Mouse (Mus musculus): ENCODE measurements around the gene Angptl4. TPM values are rescaled to one million over a fixed set of nuclear protein-coding genes. Genes with fewer than 3 reads are reported as not detected.

The Angptl4 gene
- total and polyA plus RNA-seq, 2 experiments from 2014 or later = 17.2 to 25.2 TPM

GRCm38 (mm10) chr17:33729215-33729614, 52.4 kb downstream of the Angptl4 start:
- Histone ChIP-seq H3K36me3 (ENCODE audit: insufficient read depth) (no peaks in the 10 kb centered on the region), H3K9ac (no peak overlapping the region), H3K9me3 (ENCODE audit: low read length) (no peaks in the 10 kb centered on the region), H3K27me3 (ENCODE audit: insufficient read depth, low read length) (no peaks in the 10 kb centered on the region), H3K4me2 (ENCODE audit: low read depth) (no peak overlapping the region), H3K4me3 (ENCODE audit: low read depth, low read length) (no peak overlapping the region), H3K27ac (ENCODE audit: low read depth, low read length) (no peak overlapping the region), H3K4me1 (ENCODE audit: insufficient read depth) (no peaks in the 10 kb centered on the region)
- ATAC-seq (no peak), DNase-seq (peak; percentile 8)
- TF ChIP-seq CTCF (IDR thresholded peaks at IDR 0.05; ENCODE audit: low read depth) = peak; percentile 44; the same call in 1 of the 2 replicates
- 66% methylated on average over 2 of the region's 2 CpGs for WGBS

GRCm38 (mm10) chr17:33728396-33728795, 53.2 kb downstream of the Angptl4 start:
- H3K9me3 ChIP-seq (ENCODE audit: low read length) = no peaks in the 10 kb centered on the region
- no peaks in the 10 kb centered on the region for H3K27me3 ChIP-seq (ENCODE audit: insufficient read depth, low read length)
- no peak overlapping the region for H3K27ac ChIP-seq (ENCODE audit: low read depth, low read length)
- H3K9ac ChIP-seq = no peak overlapping the region
- no peak overlapping the region for H3K4me2 ChIP-seq (ENCODE audit: low read depth)
- ATAC-seq (no peak), DNase-seq (no peak)
- no peaks in the 10 kb centered on the region for H3K36me3 ChIP-seq (ENCODE audit: insufficient read depth)
- no peak for TF ChIP-seq CTCF (IDR thresholded peaks at IDR 0.05; ENCODE audit: low read depth)
- WGBS = 78% methylated on average over 2 of the region's 2 CpGs
- H3K4me1 ChIP-seq (ENCODE audit: insufficient read depth) = no peaks in the 10 kb centered on the region
- no peak overlapping the region for H3K4me3 ChIP-seq (ENCODE audit: low read depth, low read length)

Other genes starting within 250 kb of the Angptl4 start
- 2.0 and 2.3 TPM in 2 replicates for gene Myo1f, start 226.1 kb downstream of the Angptl4 start, total RNA-seq (2014; rRNA removed)
- 0.87 and 1.5 TPM in 2 replicates for gene Myo1f, start 226.1 kb downstream of the Angptl4 start, polyA plus RNA-seq (2015; fragmentation: Nextera tagmentation; extraction: Ambion mirVana)
- gene Zfp414, start 152.7 kb downstream of the Angptl4 start, total RNA-seq (2014; rRNA removed) = 31.2 and 58.8 TPM in 2 replicates
- 71.8 and 72.0 TPM in 2 replicates for gene Zfp414, start 152.7 kb downstream of the Angptl4 start, polyA plus RNA-seq (2015; fragmentation: Nextera tagmentation; extraction: Ambion mirVana)
- not detected in 2 replicates for gene Pram1, start 143.8 kb downstream of the Angptl4 start, total RNA-seq (2014; rRNA removed)
- gene Pram1, start 143.8 kb downstream of the Angptl4 start, polyA plus RNA-seq (2015; fragmentation: Nextera tagmentation; extraction: Ambion mirVana) = 0.14 and 0.30 TPM in 2 replicates
- 73.6 and 87.1 TPM in 2 replicates for gene Hnrnpm, start 95.0 kb downstream of the Angptl4 start, total RNA-seq (2014; rRNA removed)
- gene Hnrnpm, start 95.0 kb downstream of the Angptl4 start, polyA plus RNA-seq (2015; fragmentation: Nextera tagmentation; extraction: Ambion mirVana) = 135 and 151 TPM in 2 replicates
- gene March2, start 63.2 kb downstream of the Angptl4 start, total RNA-seq (2014; rRNA removed) = 96.5 and 102 TPM in 2 replicates
- 72.5 and 77.6 TPM in 2 replicates for gene March2, start 63.2 kb downstream of the Angptl4 start, polyA plus RNA-seq (2015; fragmentation: Nextera tagmentation; extraction: Ambion mirVana)
- gene Rab11b, start 21.3 kb downstream of the Angptl4 start, total RNA-seq (2014; rRNA removed) = 78.1 and 106 TPM in 2 replicates
- 527 and 560 TPM in 2 replicates for gene Rab11b, start 21.3 kb downstream of the Angptl4 start, polyA plus RNA-seq (2015; fragmentation: Nextera tagmentation; extraction: Ambion mirVana)
- 36.5 and 42.7 TPM in 2 replicates for gene Kank3, start 28.7 kb upstream of the Angptl4 start, total RNA-seq (2014; rRNA removed)
- 35.8 and 43.4 TPM in 2 replicates for gene Kank3, start 28.7 kb upstream of the Angptl4 start, polyA plus RNA-seq (2015; fragmentation: Nextera tagmentation; extraction: Ambion mirVana)
- gene Rps28, start 42.7 kb upstream of the Angptl4 start, total RNA-seq (2014; rRNA removed) = 589 and 1,055 TPM in 2 replicates
- gene Rps28, start 42.7 kb upstream of the Angptl4 start, polyA plus RNA-seq (2015; fragmentation: Nextera tagmentation; extraction: Ambion mirVana) = 603 and 823 TPM in 2 replicates
- gene Ndufa7, start 42.7 kb upstream of the Angptl4 start, total RNA-seq (2014; rRNA removed) = 258 and 291 TPM in 2 replicates
- gene Ndufa7, start 42.7 kb upstream of the Angptl4 start, polyA plus RNA-seq (2015; fragmentation: Nextera tagmentation; extraction: Ambion mirVana) = 529 and 626 TPM in 2 replicates
- gene Cd320, start 61.3 kb upstream of the Angptl4 start, total RNA-seq (2014; rRNA removed) = 17.2 and 27.5 TPM in 2 replicates
- 50.3 and 53.6 TPM in 2 replicates for gene Cd320, start 61.3 kb upstream of the Angptl4 start, polyA plus RNA-seq (2015; fragmentation: Nextera tagmentation; extraction: Ambion mirVana)
- gene Gm7029, start 92.0 kb upstream of the Angptl4 start, total RNA-seq (2014; rRNA removed) = not detected in 2 replicates
- not detected in 2 replicates for gene Gm7029, start 92.0 kb upstream of the Angptl4 start, polyA plus RNA-seq (2015; fragmentation: Nextera tagmentation; extraction: Ambion mirVana)
- gene Kifc1, start 108.8 kb upstream of the Angptl4 start, total RNA-seq (2014; rRNA removed) = 4.3 and 4.7 TPM in 2 replicates
- gene Kifc1, start 108.8 kb upstream of the Angptl4 start, polyA plus RNA-seq (2015; fragmentation: Nextera tagmentation; extraction: Ambion mirVana) = 1.3 and 1.4 TPM in 2 replicates
- not detected in 2 replicates for gene Platr17, start 123.3 kb upstream of the Angptl4 start, total RNA-seq (2014; rRNA removed)
- 1.9 and 2.0 TPM in 2 replicates for gene Platr17, start 123.3 kb upstream of the Angptl4 start, polyA plus RNA-seq (2015; fragmentation: Nextera tagmentation; extraction: Ambion mirVana)
- 70.4 and 77.1 TPM in 2 replicates for gene Daxx, start 127.6 kb upstream of the Angptl4 start, total RNA-seq (2014; rRNA removed)
- gene Daxx, start 127.6 kb upstream of the Angptl4 start, polyA plus RNA-seq (2015; fragmentation: Nextera tagmentation; extraction: Ambion mirVana) = 41.5 and 45.2 TPM in 2 replicates
- gene Tapbp, start 134.1 kb upstream of the Angptl4 start, total RNA-seq (2014; rRNA removed) = 27.2 and 36.0 TPM in 2 replicates
- gene Tapbp, start 134.1 kb upstream of the Angptl4 start, polyA plus RNA-seq (2015; fragmentation: Nextera tagmentation; extraction: Ambion mirVana) = 25.0 and 26.2 TPM in 2 replicates
- gene Zbtb22, start 134.1 kb upstream of the Angptl4 start, total RNA-seq (2014; rRNA removed) = 34.4 and 44.0 TPM in 2 replicates
- 20.4 and 22.3 TPM in 2 replicates for gene Zbtb22, start 134.1 kb upstream of the Angptl4 start, polyA plus RNA-seq (2015; fragmentation: Nextera tagmentation; extraction: Ambion mirVana)
- 75.7 and 76.3 TPM in 2 replicates for gene Rgl2, start 147.7 kb upstream of the Angptl4 start, total RNA-seq (2014; rRNA removed)
- 24.1 and 27.1 TPM in 2 replicates for gene Rgl2, start 147.7 kb upstream of the Angptl4 start, polyA plus RNA-seq (2015; fragmentation: Nextera tagmentation; extraction: Ambion mirVana)
- 57.0 and 78.4 TPM in 2 replicates for gene Pfdn6, start 158.5 kb upstream of the Angptl4 start, total RNA-seq (2014; rRNA removed)
- 173 and 185 TPM in 2 replicates for gene Pfdn6, start 158.5 kb upstream of the Angptl4 start, polyA plus RNA-seq (2015; fragmentation: Nextera tagmentation; extraction: Ambion mirVana)
- 18.9 and 21.9 TPM in 2 replicates for gene Wdr46, start 158.8 kb upstream of the Angptl4 start, total RNA-seq (2014; rRNA removed)
- 15.9 and 23.2 TPM in 2 replicates for gene Wdr46, start 158.8 kb upstream of the Angptl4 start, polyA plus RNA-seq (2015; fragmentation: Nextera tagmentation; extraction: Ambion mirVana)
- gene B3galt4, start 169.7 kb upstream of the Angptl4 start, total RNA-seq (2014; rRNA removed) = 11.5 and 11.7 TPM in 2 replicates
- 8.3 and 9.8 TPM in 2 replicates for gene B3galt4, start 169.7 kb upstream of the Angptl4 start, polyA plus RNA-seq (2015; fragmentation: Nextera tagmentation; extraction: Ambion mirVana)
- gene Vps52, start 174.0 kb upstream of the Angptl4 start, total RNA-seq (2014; rRNA removed) = 46.2 and 46.8 TPM in 2 replicates
- gene Vps52, start 174.0 kb upstream of the Angptl4 start, polyA plus RNA-seq (2015; fragmentation: Nextera tagmentation; extraction: Ambion mirVana) = 59.6 and 66.1 TPM in 2 replicates
- 1,357 and 2,159 TPM in 2 replicates for gene Rps18, start 174.2 kb upstream of the Angptl4 start, total RNA-seq (2014; rRNA removed)
- gene Rps18, start 174.2 kb upstream of the Angptl4 start, polyA plus RNA-seq (2015; fragmentation: Nextera tagmentation; extraction: Ambion mirVana) = 876 and 1,153 TPM in 2 replicates
- 14.3 and 21.9 TPM in 2 replicates for gene H2-K1, start 218.5 kb upstream of the Angptl4 start, total RNA-seq (2014; rRNA removed)
- 17.3 and 21.2 TPM in 2 replicates for gene H2-K1, start 218.5 kb upstream of the Angptl4 start, polyA plus RNA-seq (2015; fragmentation: Nextera tagmentation; extraction: Ambion mirVana)
- 20.7 and 21.4 TPM in 2 replicates for gene Ring1, start 242.8 kb upstream of the Angptl4 start, total RNA-seq (2014; rRNA removed)
- gene Ring1, start 242.8 kb upstream of the Angptl4 start, polyA plus RNA-seq (2015; fragmentation: Nextera tagmentation; extraction: Ambion mirVana) = 15.7 and 19.0 TPM in 2 replicates
- 39.1 and 58.0 TPM in 2 replicates for gene H2-Ke6, start 246.2 kb upstream of the Angptl4 start, total RNA-seq (2014; rRNA removed)
- gene H2-Ke6, start 246.2 kb upstream of the Angptl4 start, polyA plus RNA-seq (2015; fragmentation: Nextera tagmentation; extraction: Ambion mirVana) = 54.6 and 55.7 TPM in 2 replicates
- gene Slc39a7, start 249.9 kb upstream of the Angptl4 start, total RNA-seq (2014; rRNA removed) = 126 and 161 TPM in 2 replicates
- gene Slc39a7, start 249.9 kb upstream of the Angptl4 start, polyA plus RNA-seq (2015; fragmentation: Nextera tagmentation; extraction: Ambion mirVana) = 124 and 138 TPM in 2 replicates
- gene Rxrb, start 250.0 kb upstream of the Angptl4 start, total RNA-seq (2014; rRNA removed) = 56.2 and 60.8 TPM in 2 replicates
- 58.1 and 58.4 TPM in 2 replicates for gene Rxrb, start 250.0 kb upstream of the Angptl4 start, polyA plus RNA-seq (2015; fragmentation: Nextera tagmentation; extraction: Ambion mirVana)